Mouse (Mus musculus): ENCODE results near the gene Mycl. TPM values are rescaled to one million over a fixed set of nuclear protein-coding genes. Genes with fewer than 3 reads are reported as not detected.

The Mycl gene
- total RNA-seq, 2 experiments from 2014 or later: 11.3 to 12.9 TPM

Other genes with a start within 250 kb of the Mycl start
- gene Ppt1, start 159.4 kb upstream of the Mycl start, total RNA-seq (2021): 10 to 100 TPM; 95.5 to 96.6 TPM
- gene Cap1, start 109.6 kb upstream of the Mycl start, total RNA-seq (2021): 100 to 1,000 TPM; 267 to 277 TPM
- 10 to 100 TPM; 36.9 to 50.0 TPM for gene Mfsd2a, start 34.5 kb upstream of the Mycl start, total RNA-seq (2021)
- gene Trit1, start 20.9 kb downstream of the Mycl start, total RNA-seq (2021): 10 to 100 TPM; 18.2 to 23.5 TPM
- under 1 TPM; 0.14 to 0.15 TPM for gene Bmp8b, start 109.5 kb downstream of the Mycl start, total RNA-seq (2021)
- under 1 TPM in 1 of 2 experiments, not detected in 1; 0.34 TPM for gene Oxct2b, start 120.6 kb downstream of the Mycl start, total RNA-seq (2021)
- 10 to 100 TPM; 16.4 to 23.4 TPM for gene Ppie, start 144.3 kb downstream of the Mycl start, total RNA-seq (2021)
- 100 to 1,000 TPM; 549 to 564 TPM for gene Hpcal4, start 187.6 kb downstream of the Mycl start, total RNA-seq (2021)
- 10 to 100 TPM in 1 of 2 experiments, 1 to 10 TPM in 1; 8.9 to 10.0 TPM for gene Nt5c1a, start 205.9 kb downstream of the Mycl start, total RNA-seq (2021)
- 1 to 10 TPM; 4.4 TPM for gene Heyl, start 237.9 kb downstream of the Mycl start, total RNA-seq (2021)

Measured in left cerebral cortex, postnatal 36 days (tissue).